Mouse (Mus musculus) embryonic facial prominence, embryonic 15.5 days (tissue): ENCODE results near the gene Erbb4. TPM values are rescaled to one million over a fixed set of nuclear protein-coding genes. Genes with fewer than 3 reads are reported as not detected.

Experiments used
- ATAC-seq: fragments of 200-750 bp; cut with Nextera tagmentation; 2 replicates; pipeline ENCODE4 v1.8.0; 2017; ENCODE audit warnings: low read depth, moderate TSS enrichment; ENCODE audit not compliant: insufficient number of reproducible peaks, low FRiP score, low TSS enrichment
- H3K27ac ChIP-seq: fragments of 300-500 bp; sonication (generic); replicated peaks from 2 replicates; pipeline ENCODE4 v1.5.1; 2015; ENCODE audit warnings: mild to moderate bottlenecking, inconsistent platforms
- H3K27me3 ChIP-seq: fragments of 300-500 bp; sonication (generic); 2 replicates; pipeline ENCODE4 v1.6.1; 2015; ENCODE audit warnings: inconsistent platforms
- H3K36me3 ChIP-seq: fragments of 300-500 bp; sonication (generic); 2 replicates; pipeline ENCODE4 v1.6.1; 2015; ENCODE audit warnings: mild to moderate bottlenecking, inconsistent platforms
- H3K4me1 ChIP-seq: fragments of 300-500 bp; sonication (generic); 2 replicates; pipeline ENCODE4 v1.6.1; 2015; ENCODE audit warnings: inconsistent platforms
- H3K4me2 ChIP-seq: fragments of 300-500 bp; sonication (generic); replicated peaks from 2 replicates; pipeline ENCODE4 v1.6.1; 2015; ENCODE audit warnings: mild to moderate bottlenecking, inconsistent platforms
- H3K4me3 ChIP-seq: fragments of 300-500 bp; sonication (generic); replicated peaks from 2 replicates; pipeline ENCODE4 v1.5.1; 2015; ENCODE audit warnings: mild to moderate bottlenecking, inconsistent platforms
- H3K9ac ChIP-seq: fragments of 300-500 bp; sonication (generic); 2 replicates; pipeline ENCODE4 v1.6.1; 2015; ENCODE audit warnings: inconsistent platforms
- H3K9me3 ChIP-seq: fragments of 300-500 bp; sonication (generic); replicated peaks from 2 replicates; pipeline ENCODE4 v1.6.1; 2016; ENCODE audit warnings: inconsistent platforms
- WGBS: fragments of 180-500 bp; shearing (Covaris S2); methylation state at CpG from one replicate; pipeline ENCODE4 v1.1.7; 2015; 5-methylcytosine and 5-hydroxymethylcytosine counted together
- polyA plus RNA-seq: library from polyadenylated mRNA; unstranded; fragments of >200 nt; fragmentation: Nextera tagmentation; extraction: Ambion mirVana; gene quantifications from 2 replicates; pipeline ENCODE4 v1.2.1, GENCODE M21; 2015

Erbb4 gene
- polyA plus RNA-seq, 1 experiment from 2014 or later, result 0.77 TPM

GRCm38 (mm10) chr1:68451274-68451673 is 656.6 kb downstream of the Erbb4 start:
- Histone ChIP-seq H3K27me3 (no peaks in the 10 kb centered on the region), H3K4me3 (no peak overlapping the region), H3K27ac (no peak overlapping the region), H3K9ac (no peak overlapping the region), H3K9me3 (no peaks in the 10 kb centered on the region), H3K4me2 (no peak overlapping the region), H3K36me3 (no peaks in the 10 kb centered on the region), H3K4me1 (no peaks in the 10 kb centered on the region)
- WGBS, result 78% methylated on average over 1 of the region's 1 CpGs
- no peak for ATAC-seq

GRCm38 (mm10) chr1:68424336-68424983 is 683.4 kb downstream of the Erbb4 start:
- Histone ChIP-seq H3K4me3 (no peak overlapping the region), H3K9ac (no peak overlapping the region), H3K4me1 (no peaks in the 10 kb centered on the region), H3K4me2 (no peak overlapping the region), H3K27me3 (no peaks in the 10 kb centered on the region), H3K27ac (no peak overlapping the region), H3K36me3 (no peaks in the 10 kb centered on the region), H3K9me3 (no peaks in the 10 kb centered on the region)
- 59% methylated on average over 5 of the region's 5 CpGs for WGBS
- no peak for ATAC-seq

DNA sequence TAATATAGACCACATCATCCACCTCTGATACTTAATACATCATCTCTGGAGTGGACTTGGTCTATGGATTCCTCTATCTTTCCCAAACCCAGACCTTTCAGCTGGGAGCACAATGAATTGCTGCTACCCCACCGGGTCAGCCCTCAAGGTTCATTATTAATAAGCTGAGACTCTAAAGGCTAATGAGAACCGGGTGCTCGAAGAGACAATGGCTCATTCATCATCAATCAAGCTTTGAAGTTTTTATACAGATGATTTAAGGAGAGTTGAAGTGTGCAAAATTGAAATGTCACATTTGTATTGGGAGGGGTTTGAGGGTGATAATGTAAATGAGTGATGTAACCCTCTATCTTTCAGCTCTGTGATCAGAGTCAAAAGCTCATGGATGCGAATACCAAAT is 706.7 kb downstream of the Erbb4 start:
- H3K4me3 ChIP-seq, result no peak overlapping the region
- H3K27ac ChIP-seq, result no peak overlapping the region
- no peaks in the 10 kb centered on the region for H3K27me3 ChIP-seq
- H3K9me3 ChIP-seq, result no peaks in the 10 kb centered on the region
- H3K4me2 ChIP-seq, result no peak overlapping the region
- no peaks in the 10 kb centered on the region for H3K4me1 ChIP-seq
- no peak for ATAC-seq
- H3K9ac ChIP-seq, result no peak overlapping the region
- H3K36me3 ChIP-seq, result no peaks in the 10 kb centered on the region
- WGBS, result 55% methylated on average over 4 of the region's 4 CpGs

DNA sequence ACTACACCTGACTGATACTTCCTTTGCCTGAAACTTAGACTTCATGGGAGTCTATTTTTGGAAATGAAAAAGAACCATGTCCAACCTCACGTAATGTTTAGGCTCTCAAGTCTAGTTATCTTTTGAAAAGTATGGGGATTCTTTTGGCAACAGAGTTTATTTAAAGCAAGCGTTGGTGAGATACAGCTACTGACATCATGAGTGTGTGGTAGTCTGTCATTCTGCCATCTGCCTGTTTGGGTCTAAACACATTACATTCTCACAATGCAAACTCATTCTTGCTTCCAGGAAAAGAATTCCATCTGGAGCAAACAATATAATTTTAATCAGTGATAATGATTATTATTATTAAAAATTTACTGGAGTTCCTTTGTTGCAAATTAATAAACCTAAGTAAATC is 736.3 kb downstream of the Erbb4 start:
- Histone ChIP-seq H3K9me3 (no peaks in the 10 kb centered on the region), H3K27ac (no peak overlapping the region), H3K9ac (no peak overlapping the region), H3K4me1 (no peaks in the 10 kb centered on the region), H3K4me2 (no peak overlapping the region), H3K36me3 (no peaks in the 10 kb centered on the region), H3K27me3 (no peaks in the 10 kb centered on the region), H3K4me3 (no peak overlapping the region)
- no peak for ATAC-seq
- 79% methylated on average over 2 of the region's 2 CpGs for WGBS

GRCm38 (mm10) chr1:68333714-68334113 is 774.1 kb downstream of the Erbb4 start:
- H3K36me3 ChIP-seq, result no peaks in the 10 kb centered on the region
- H3K4me3 ChIP-seq, result no peak overlapping the region
- no peaks in the 10 kb centered on the region for H3K9me3 ChIP-seq
- WGBS, result 47% methylated on average over 2 of the region's 2 CpGs
- no peak overlapping the region for H3K4me2 ChIP-seq
- no peaks in the 10 kb centered on the region for H3K4me1 ChIP-seq
- H3K9ac ChIP-seq, result no peak overlapping the region
- no peak overlapping the region for H3K27ac ChIP-seq
- no peaks in the 10 kb centered on the region for H3K27me3 ChIP-seq
- ATAC-seq, result no peak

DNA sequence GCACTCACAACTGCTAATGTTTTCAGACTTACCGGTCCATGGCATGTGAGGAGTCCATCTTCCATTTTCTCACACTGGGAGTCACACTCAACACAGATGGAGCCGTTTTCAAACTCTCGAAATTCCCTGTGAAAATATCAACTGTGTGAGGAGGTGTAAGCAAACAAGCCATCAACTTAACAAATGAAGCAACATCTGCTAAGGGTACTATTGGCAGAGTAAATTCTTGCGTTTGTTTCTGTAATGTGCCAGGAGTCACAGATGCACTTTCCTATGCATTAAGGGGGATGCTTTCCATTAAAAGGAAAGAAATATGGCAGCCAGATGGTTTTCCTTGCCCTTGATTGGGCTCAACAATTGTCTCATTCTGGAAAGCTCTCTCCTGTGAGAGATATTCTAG is 802.0 kb downstream of the Erbb4 start:
- no peak for ATAC-seq
- Histone ChIP-seq H3K27ac (no peak overlapping the region), H3K27me3 (no peaks in the 10 kb centered on the region), H3K4me1 (no peaks in the 10 kb centered on the region), H3K36me3 (no peaks in the 10 kb centered on the region), H3K4me3 (no peak overlapping the region), H3K9me3 (no peaks in the 10 kb centered on the region), H3K4me2 (no peak overlapping the region), H3K9ac (no peak overlapping the region)
- 59% methylated on average over 4 of the region's 4 CpGs for WGBS

DNA sequence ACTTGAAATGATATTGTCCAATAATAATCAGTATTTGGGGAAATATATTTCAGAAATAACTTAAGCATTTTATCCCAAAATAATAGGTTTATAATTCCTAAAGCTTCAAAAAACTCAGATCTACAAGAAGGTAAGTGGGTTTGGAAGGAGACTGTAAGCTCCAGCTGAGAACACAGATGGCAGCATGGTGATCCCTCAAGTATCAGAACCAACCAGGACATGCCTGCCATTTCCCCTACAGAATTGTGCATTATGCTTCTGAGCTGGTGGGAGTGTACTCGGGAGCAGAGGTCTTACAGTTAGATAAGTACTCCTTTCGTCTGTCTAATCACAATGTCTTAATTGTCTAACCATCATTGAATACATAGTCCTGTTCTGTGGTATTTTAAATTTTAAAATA is 823.4 kb downstream of the Erbb4 start:
- H3K4me2 ChIP-seq, result no peak overlapping the region
- H3K27ac ChIP-seq, result no peak overlapping the region
- WGBS, result 66% methylated on average over 2 of the region's 2 CpGs
- ATAC-seq, result no peak
- no peaks in the 10 kb centered on the region for H3K27me3 ChIP-seq
- H3K4me3 ChIP-seq, result no peak overlapping the region
- no peaks in the 10 kb centered on the region for H3K4me1 ChIP-seq
- H3K9me3 ChIP-seq, result no peaks in the 10 kb centered on the region
- H3K36me3 ChIP-seq, result no peaks in the 10 kb centered on the region
- no peak overlapping the region for H3K9ac ChIP-seq

- ATAC-seq, result no peak
- WGBS, result 67% methylated on average over 5 of the region's 5 CpGs
- no peaks in the 10 kb centered on the region for H3K27me3 ChIP-seq
- H3K27ac ChIP-seq, result no peak overlapping the region
- H3K9me3 ChIP-seq, result no peaks in the 10 kb centered on the region
- no peaks in the 10 kb centered on the region for H3K4me1 ChIP-seq
- no peak overlapping the region for H3K9ac ChIP-seq
- no peak overlapping the region for H3K4me3 ChIP-seq
- H3K4me2 ChIP-seq, result no peak overlapping the region
- no peaks in the 10 kb centered on the region for H3K36me3 ChIP-seq
These were observed 832.0 kb downstream of the Erbb4 start for GRCm38 (mm10) chr1:68275819-68276218.

- Histone ChIP-seq H3K4me3 (no peak overlapping the region), H3K27ac (no peak overlapping the region), H3K36me3 (no peaks in the 10 kb centered on the region), H3K4me1 (no peaks in the 10 kb centered on the region), H3K9ac (no peak overlapping the region), H3K4me2 (no peak overlapping the region), H3K27me3 (no peaks in the 10 kb centered on the region), H3K9me3 (no peaks in the 10 kb centered on the region)
- WGBS, result 33% methylated on average over 3 of the region's 3 CpGs
- no peak for ATAC-seq
These were observed 929.3 kb downstream of the Erbb4 start for GRCm38 (mm10) chr1:68178580-68178979.

DNA sequence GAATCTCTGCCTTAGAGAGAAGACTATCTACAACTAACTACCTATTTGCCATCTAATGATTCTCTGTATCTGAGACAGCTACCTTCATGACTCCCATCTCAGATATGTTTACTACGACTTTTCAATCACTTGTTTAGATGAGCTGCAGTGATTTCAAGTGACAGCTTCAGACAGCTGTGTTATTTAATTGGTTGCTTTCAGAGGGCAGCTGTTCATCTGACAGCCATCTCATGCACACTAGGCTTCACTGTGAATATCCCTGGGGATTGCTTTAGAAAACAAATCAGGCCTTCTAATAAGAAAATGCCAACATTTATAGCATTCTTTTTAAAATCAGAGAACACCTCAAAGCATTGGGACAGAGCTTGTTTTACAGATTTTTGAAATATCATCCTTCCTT is 952.6 kb downstream of the Erbb4 start:
- Histone ChIP-seq H3K27ac (no peak overlapping the region), H3K4me1 (no peaks in the 10 kb centered on the region), H3K27me3 (no peaks in the 10 kb centered on the region), H3K9ac (no peak overlapping the region), H3K4me2 (no peak overlapping the region), H3K36me3 (no peaks in the 10 kb centered on the region), H3K4me3 (no peak overlapping the region), H3K9me3 (no peaks in the 10 kb centered on the region)
- no peak for ATAC-seq
- WGBS, result 65% methylated on average over 1 of the region's 1 CpGs

DNA sequence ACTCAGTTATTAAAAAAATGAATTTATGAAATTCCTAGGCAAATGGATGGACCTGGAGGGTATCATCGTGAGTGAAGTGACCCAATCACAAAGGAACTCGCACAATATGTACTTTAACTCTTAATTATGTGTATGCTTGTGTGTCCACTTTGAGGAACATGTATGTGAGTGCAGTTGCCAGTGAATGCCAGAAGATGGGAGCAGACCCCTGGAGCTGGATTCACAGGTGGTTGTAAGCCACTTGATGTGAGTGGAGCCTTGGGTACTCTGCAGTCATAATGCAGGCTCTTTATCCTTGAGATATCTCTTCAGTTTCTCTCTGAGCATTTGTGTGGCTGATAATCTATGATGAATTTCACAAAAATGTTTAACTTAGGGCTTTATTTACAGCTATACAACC is 957.3 kb downstream of the Erbb4 start:
- H3K27me3 ChIP-seq, result no peaks in the 10 kb centered on the region
- no peaks in the 10 kb centered on the region for H3K4me1 ChIP-seq
- no peak overlapping the region for H3K27ac ChIP-seq
- H3K9me3 ChIP-seq, result no peaks in the 10 kb centered on the region
- H3K4me2 ChIP-seq, result no peak overlapping the region
- no peaks in the 10 kb centered on the region for H3K36me3 ChIP-seq
- WGBS, result 81% methylated on average over 2 of the region's 2 CpGs
- no peak overlapping the region for H3K9ac ChIP-seq
- no peak for ATAC-seq
- H3K4me3 ChIP-seq, result no peak overlapping the region

DNA sequence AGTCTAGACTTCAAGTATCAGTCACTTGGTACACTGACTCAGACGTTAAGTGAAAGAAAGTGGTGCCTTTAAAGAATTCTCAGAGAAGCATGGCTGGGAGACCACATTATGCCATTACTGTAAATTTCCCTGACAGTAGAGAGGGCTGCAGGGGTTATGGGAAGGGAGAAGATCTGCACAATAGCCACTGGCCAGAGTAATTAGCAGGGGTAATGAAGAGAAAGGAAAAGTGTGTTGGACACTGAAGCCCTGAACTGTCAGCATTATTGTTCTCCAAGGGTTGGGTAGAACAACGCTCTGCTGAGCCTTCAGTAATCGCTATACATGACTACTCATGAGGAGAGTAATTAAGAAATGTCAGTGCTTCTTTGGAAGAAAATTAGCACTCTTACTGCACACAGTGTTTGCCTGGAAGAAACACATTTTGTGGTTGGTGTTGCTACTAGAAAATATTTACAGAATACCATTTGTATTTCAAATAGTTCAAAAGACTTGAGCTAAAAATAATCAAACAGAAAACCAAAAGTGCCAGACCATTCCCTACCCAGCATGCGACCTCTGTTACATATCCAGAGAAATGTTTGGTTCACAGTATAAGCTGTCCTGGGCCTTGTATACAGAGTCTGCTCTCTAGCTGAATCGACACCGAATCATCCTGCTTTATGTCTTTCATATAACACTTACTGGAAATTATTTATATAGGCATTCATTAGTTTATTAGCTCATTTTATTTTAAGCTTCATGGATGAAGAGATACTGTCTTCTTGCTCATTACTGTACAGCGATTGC is 965.1 kb downstream of the Erbb4 start:
- H3K27ac ChIP-seq, result no peak overlapping the region
- no peak overlapping the region for H3K4me2 ChIP-seq
- WGBS, result 78% methylated on average over 7 of the region's 7 CpGs
- no peak overlapping the region for H3K9ac ChIP-seq
- no peaks in the 10 kb centered on the region for H3K4me1 ChIP-seq
- no peaks in the 10 kb centered on the region for H3K27me3 ChIP-seq
- no peaks in the 10 kb centered on the region for H3K9me3 ChIP-seq
- no peak for ATAC-seq
- no peaks in the 10 kb centered on the region for H3K36me3 ChIP-seq
- no peak overlapping the region for H3K4me3 ChIP-seq
